In the genomic region with DNA sequence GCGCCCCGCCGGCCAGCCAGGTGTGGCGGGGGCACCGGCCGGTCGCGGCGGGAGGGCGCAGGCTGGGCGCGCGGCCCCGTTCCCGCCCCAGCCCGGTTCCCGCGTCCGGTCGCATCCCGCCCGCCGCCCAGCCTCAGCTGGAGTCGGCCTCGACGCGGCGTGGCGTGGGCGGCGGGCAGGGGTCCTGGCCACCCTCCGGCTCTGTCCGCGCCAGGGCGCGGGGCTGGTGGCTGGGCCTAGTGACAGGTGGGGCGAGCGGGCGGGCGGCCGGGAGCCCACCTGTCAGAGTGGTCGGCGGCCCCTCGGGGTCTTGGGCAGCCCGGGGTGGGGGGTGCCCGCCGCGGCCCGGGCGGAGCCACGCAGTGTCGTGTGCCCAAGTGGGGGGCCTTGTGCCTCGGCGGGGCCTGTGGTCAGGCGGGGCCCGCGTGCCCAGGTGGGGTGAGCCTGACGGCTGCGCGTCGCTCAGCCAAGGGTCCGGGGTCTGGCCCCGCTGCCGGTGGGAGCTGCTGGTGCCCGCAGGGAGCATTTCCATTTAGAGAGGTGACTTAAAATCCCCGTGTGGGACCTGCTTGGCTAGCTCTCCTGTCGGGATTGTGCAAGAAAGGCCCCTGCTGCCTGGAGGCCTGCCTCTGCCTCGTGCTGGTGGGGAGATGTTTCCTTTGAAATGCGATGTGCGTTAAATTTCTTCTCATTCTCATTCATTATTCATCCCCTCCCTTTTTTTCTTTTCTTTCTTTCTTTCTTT, we compare ENCODE assay signal across 8 mouse cellular contexts. TPM values are rescaled to one million over a fixed set of nuclear protein-coding genes. Genes with fewer than 3 reads are reported as not detected.
DNase-seq lines count a peak whose midpoint lies in the region; ATAC-seq and TF ChIP-seq lines count a peak whose summit lies in the region.

No protein-coding gene starts in this region.

- no peak for ATAC-seq in G1E (ENCODE audit: extremely low read depth, insufficient number of reproducible peaks, low FRiP score, poor library complexity, severe bottlenecking)
- ATAC-seq in lung, postnatal 0 days = peak; percentile 52
- ATAC-seq in megakaryocyte-erythroid progenitor cell, adult 5-6 weeks (replicated peaks; ENCODE audit: low FRiP score, low TSS enrichment, poor library complexity, severe bottlenecking) = no peak

- DNase-seq in A20 (ENCODE audit: low read depth, low spot score) (peak; percentile 64), G1E (ENCODE audit: low spot score) (peak; percentile 32)
- peak; percentile 69 for DNase-seq in cerebellum, adult 9-11 months
- DNase-seq in heart, embryonic 10.5 days (ENCODE audit: low spot score) = peak; percentile 81
- DNase-seq in kidney, adult 8-10 months = peak; percentile 4 to 8
- peak; percentile 43 for DNase-seq in lung, postnatal 0 days (ENCODE audit: low spot score)
- peak; percentile 42 for DNase-seq in right cerebral cortex, postnatal 25 days

- H3K4me3 ChIP-seq in G1E (ENCODE audit: low read depth, low read length) = peak overlapping the region; percentile 82
- H3K4me3 ChIP-seq in heart, embryonic 10.5 days = peak overlapping the region; percentile 94
- peak overlapping the region; percentile 71 for H3K4me3 ChIP-seq in lung, postnatal 0 days (ENCODE audit: low read depth, low read length)

- H3K4me1 ChIP-seq in G1E (ENCODE audit: insufficient read depth, low read depth, low read length) = peaks cover 52% of the 10 kb centered on the region
- peaks cover 27% of the 10 kb centered on the region for H3K4me1 ChIP-seq in heart, embryonic 10.5 days
- H3K4me1 ChIP-seq in lung, postnatal 0 days (ENCODE audit: insufficient read depth, low read depth, low read length) = no peaks in the 10 kb centered on the region; the same call in 1 of the 2 replicates

- no peak for TF ChIP-seq EP300 in lung, postnatal 0 days (IDR thresholded peaks at IDR 0.05)

- TF ChIP-seq CTCF in G1E (IDR thresholded peaks at IDR 0.05; ENCODE audit: low read depth, low read length) = no peak
- no peak for TF ChIP-seq CTCF in lung, postnatal 0 days (IDR thresholded peaks at IDR 0.05)

- peaks cover 41% of the 10 kb centered on the region for H3K36me3 ChIP-seq in G1E (replicated peaks)
- peaks cover 38% of the 10 kb centered on the region for H3K36me3 ChIP-seq in heart, embryonic 10.5 days
- H3K36me3 ChIP-seq in lung, postnatal 0 days (ENCODE audit: insufficient read depth, low read length) = no peaks in the 10 kb centered on the region

- no peaks in the 10 kb centered on the region for H3K9me3 ChIP-seq in G1E (replicated peaks)
- no peaks in the 10 kb centered on the region for H3K9me3 ChIP-seq in heart, embryonic 10.5 days
- no peaks in the 10 kb centered on the region for H3K9me3 ChIP-seq in lung, postnatal 0 days (ENCODE audit: low read length)

- peak overlapping the region; percentile 99 for H3K4me2 ChIP-seq in lung, postnatal 0 days (replicated peaks; ENCODE audit: low read depth, low read length)

- peak overlapping the region; percentile 97 for H3K27ac ChIP-seq in heart, embryonic 10.5 days
- H3K27ac ChIP-seq in lung, postnatal 0 days (ENCODE audit: low read length) = no peak overlapping the region

- H3K27me3 ChIP-seq in G1E (ENCODE audit: insufficient read depth, low read length) = 0 out of 2 replicates have a peak, but pooled peaks cover under 1% of the 10 kb centered on the region
- H3K27me3 ChIP-seq in heart, embryonic 10.5 days (ENCODE audit: insufficient read depth, poor library complexity, severe bottlenecking) = no peaks in the 10 kb centered on the region
- H3K27me3 ChIP-seq in lung, postnatal 0 days (replicated peaks; ENCODE audit: insufficient read depth, low read length) = no peaks in the 10 kb centered on the region

- H3K9ac ChIP-seq in lung, postnatal 0 days (replicated peaks; ENCODE audit: low read depth) = peak overlapping the region; percentile 52

- 2% methylated on average over 70 of the region's 70 CpGs for WGBS in heart, embryonic 10.5 days
- WGBS in lung, postnatal 0 days = 2% methylated on average over 28 of the region's 70 CpGs

RNA-seq across cellular contexts. Expression of a gene that starts 0.5 kb away (rescaled TPM):
- total RNA-seq in G1E (2014; fragmentation: Nextera tagmentation) = 237 and 247 TPM in 2 replicates
- total RNA-seq in G1E (2017) = 129 and 155 TPM in 2 replicates
- 29.6 and 68.6 TPM in 2 replicates for polyA plus RNA-seq in G1E (2012)
- polyA plus RNA-seq in heart, embryonic 10.5 days (2016; fragmentation: Nextera tagmentation; extraction: Ambion mirVana) = 120 and 144 TPM in 2 replicates
- 45.4 and 50.2 TPM in 2 replicates for polyA plus RNA-seq in lung, postnatal 0 days (2015; fragmentation: Nextera tagmentation; extraction: Ambion mirVana)
- 260 and 273 TPM in 2 replicates for total RNA-seq in megakaryocyte-erythroid progenitor cell, adult 5-6 weeks (2014; fragmentation: Nextera tagmentation)
- total RNA-seq in megakaryocyte-erythroid progenitor cell, adult 5-6 weeks (2017) = 139 and 212 TPM in 2 replicates

RNA-seq across cellular contexts. Expression of a gene that starts 51.1 kb away (rescaled TPM):
- 5.8 and 7.0 TPM in 2 replicates for total RNA-seq in G1E (2014; fragmentation: Nextera tagmentation)
- total RNA-seq in G1E (2017) = 9.3 and 12.6 TPM in 2 replicates
- 10.2 and 13.4 TPM in 2 replicates for polyA plus RNA-seq in G1E (2012)
- polyA plus RNA-seq in heart, embryonic 10.5 days (2016; fragmentation: Nextera tagmentation; extraction: Ambion mirVana) = 37.5 and 39.6 TPM in 2 replicates
- 26.1 and 30.3 TPM in 2 replicates for polyA plus RNA-seq in lung, postnatal 0 days (2015; fragmentation: Nextera tagmentation; extraction: Ambion mirVana)
- 12.7 and 14.0 TPM in 2 replicates for total RNA-seq in megakaryocyte-erythroid progenitor cell, adult 5-6 weeks (2014; fragmentation: Nextera tagmentation)
- 4.2 and 8.1 TPM in 2 replicates for total RNA-seq in megakaryocyte-erythroid progenitor cell, adult 5-6 weeks (2017)

RNA-seq across cellular contexts. Expression of a gene that starts 51.1 kb away (rescaled TPM):
- 15.7 and 19.5 TPM in 2 replicates for total RNA-seq in G1E (2014; fragmentation: Nextera tagmentation)
- total RNA-seq in G1E (2017) = 24.0 and 28.5 TPM in 2 replicates
- 2.9 and 4.6 TPM in 2 replicates for polyA plus RNA-seq in G1E (2012)
- polyA plus RNA-seq in heart, embryonic 10.5 days (2016; fragmentation: Nextera tagmentation; extraction: Ambion mirVana) = 23.5 and 27.3 TPM in 2 replicates
- 14.5 TPM in 2 replicates for polyA plus RNA-seq in lung, postnatal 0 days (2015; fragmentation: Nextera tagmentation; extraction: Ambion mirVana)
- 19.3 and 20.2 TPM in 2 replicates for total RNA-seq in megakaryocyte-erythroid progenitor cell, adult 5-6 weeks (2014; fragmentation: Nextera tagmentation)
- 19.0 and 23.1 TPM in 2 replicates for total RNA-seq in megakaryocyte-erythroid progenitor cell, adult 5-6 weeks (2017)

RNA-seq across cellular contexts. Expression of a gene that starts 57.6 kb away (rescaled TPM):
- total RNA-seq in G1E (2014; fragmentation: Nextera tagmentation) (not detected in 2 replicates), G1E (2017) (0.33 TPM in 1 of 2 replicates, not detected in the other)
- not detected in 2 replicates for polyA plus RNA-seq in G1E (2012)
- polyA plus RNA-seq in heart, embryonic 10.5 days (2016; fragmentation: Nextera tagmentation; extraction: Ambion mirVana) = not detected in 2 replicates
- polyA plus RNA-seq in lung, postnatal 0 days (2015; fragmentation: Nextera tagmentation; extraction: Ambion mirVana) = not detected in 2 replicates
- 0.96 and 1.4 TPM in 2 replicates for total RNA-seq in megakaryocyte-erythroid progenitor cell, adult 5-6 weeks (2014; fragmentation: Nextera tagmentation)
- total RNA-seq in megakaryocyte-erythroid progenitor cell, adult 5-6 weeks (2017) = 0.80 and 1.1 TPM in 2 replicates

Comparison
In these comparisons a context has a peak if more than half of its experiments do, and no peak if none do; other contexts are left out.
1. DNase-seq: peak in every context shown above with its lines; median percentile 81 in heart, embryonic 10.5 days; 69 in cerebellum, adult 9-11 months; 64 in A20; 43 in lung, postnatal 0 days; 42 in right cerebral cortex, postnatal 25 days; 32 in G1E; 6 in kidney, adult 8-10 months.